Mouse (Mus musculus): ENCODE results near the gene Hspbp1.

Hspbp1 gene

DNA sequence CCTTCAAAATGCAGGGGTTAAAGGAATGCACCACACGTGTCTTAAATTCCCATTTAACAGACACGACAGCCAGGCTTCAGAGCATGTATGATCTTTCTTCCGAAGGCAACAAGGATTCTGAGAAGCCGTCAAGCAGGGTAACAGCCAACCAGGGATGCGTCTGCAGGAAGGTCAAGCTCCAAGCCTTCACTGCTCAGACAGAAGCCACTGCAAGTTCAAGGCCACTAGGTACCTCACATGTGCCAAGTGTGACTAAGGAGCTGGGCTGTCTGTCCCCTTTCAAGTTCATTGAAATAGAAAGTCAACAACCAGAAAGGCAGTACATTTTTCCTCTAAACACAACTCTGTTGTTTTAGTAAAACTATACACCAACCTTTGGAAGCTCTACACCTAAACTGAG lies 18.0 kb downstream of the Hspbp1 start:
- DNase-seq (ENCODE audit: low spot score): no peak

DNA sequence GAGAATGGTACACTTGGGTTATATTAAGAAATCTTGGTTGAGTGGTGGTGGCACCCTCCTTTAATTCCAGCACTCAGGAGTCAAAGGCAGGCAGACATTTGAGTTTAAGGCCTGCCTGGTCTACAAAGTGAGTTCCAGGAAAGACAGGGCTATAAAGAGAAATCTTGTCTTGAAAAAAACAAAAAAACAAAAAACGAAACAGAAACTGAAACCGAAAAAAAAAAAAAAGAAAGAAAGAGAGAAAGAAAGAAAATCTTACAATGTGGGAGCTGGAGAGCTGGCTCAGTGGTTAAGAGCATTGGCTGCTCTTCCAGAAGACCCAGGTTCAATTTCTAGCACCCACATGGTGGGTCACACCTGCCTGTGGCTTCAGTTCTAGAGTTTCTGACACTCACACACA lies 21.1 kb downstream of the Hspbp1 start:
- no peak for DNase-seq (ENCODE audit: low spot score)

DNA sequence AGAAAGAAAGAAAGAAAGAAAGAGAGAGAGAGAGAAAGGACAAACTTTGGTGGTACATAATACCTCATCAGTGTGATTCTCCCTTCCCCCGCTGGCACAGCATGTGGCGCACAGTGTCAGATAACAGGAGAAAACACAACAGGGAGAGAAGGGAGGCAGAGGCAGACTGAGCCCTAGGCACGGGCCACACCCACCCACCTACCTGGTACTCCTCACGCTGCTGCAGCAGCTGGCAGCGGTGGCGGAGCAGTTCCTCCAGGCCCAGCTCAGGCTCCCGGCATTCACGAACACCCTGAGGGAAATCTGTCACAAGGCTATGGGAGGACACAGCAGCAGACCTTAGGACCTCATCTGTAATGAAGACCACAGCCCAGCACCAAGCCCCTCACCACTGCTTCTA lies 21.7 kb downstream of the Hspbp1 start:
- DNase-seq (ENCODE audit: low spot score): no peak

DNA sequence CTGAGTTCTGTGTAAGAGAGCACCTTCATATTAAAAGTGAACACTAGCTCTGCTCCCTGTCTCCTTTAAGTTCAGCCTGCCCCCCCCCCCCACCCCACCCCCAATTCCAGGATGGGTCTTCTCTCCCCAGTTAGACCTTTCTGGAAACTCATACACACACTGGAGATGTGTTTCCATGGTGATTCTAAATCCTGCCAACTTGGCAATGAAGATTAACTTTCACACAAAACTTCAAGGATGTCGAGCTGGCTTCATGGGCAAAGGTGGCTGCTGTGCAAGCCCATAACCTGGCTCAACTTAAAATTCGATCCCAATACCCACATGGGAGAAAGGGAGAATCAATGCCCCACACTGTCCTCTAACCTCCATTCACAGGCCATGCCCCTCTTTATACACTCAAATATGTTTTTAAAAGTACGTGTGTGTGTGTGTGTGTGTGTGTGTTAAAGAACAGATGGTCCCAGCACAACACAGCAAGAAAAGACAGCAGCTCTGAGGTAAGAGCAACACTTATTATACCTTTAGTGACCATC lies 24.9 kb downstream of the Hspbp1 start:
- DNase-seq (ENCODE audit: low spot score): no peak

DNA sequence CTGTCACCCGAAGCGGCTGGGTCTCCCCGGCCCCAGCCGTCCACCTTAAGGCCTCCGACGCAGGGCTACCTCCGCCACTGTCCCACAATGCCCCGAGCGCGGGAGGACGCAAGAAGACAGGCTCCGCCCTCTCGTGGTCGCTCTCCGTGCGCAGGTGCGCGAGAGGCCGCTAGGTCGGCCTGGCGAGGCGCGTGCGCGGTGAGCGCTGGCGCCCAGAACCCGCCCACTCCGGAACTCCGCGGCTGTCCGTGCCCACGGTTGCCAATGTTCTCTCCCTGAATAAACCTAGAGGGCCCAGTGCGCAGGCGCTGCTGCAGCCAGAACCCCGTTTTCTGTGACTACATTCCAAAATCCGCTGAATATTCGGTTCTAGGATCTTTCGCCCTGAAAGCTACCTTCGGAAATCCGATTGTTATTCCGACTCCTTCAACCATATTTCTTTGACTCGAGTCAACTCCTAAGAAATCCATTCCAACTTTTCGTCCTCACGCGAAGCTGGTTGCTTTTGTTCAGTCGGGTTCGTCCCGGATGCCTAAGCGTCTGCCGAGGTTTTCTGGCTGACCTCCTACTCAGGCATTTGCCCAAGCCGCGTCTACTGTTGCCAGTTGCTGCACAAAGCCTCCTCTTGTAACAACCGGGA lies 25.8 kb downstream of the Hspbp1 start, which contains the start of gene Ppp6r1:
Gene Ppp6r1 (minus strand): TSS at position 108 of the 640 bp plus-strand sequence.
- peak; percentile 96 for DNase-seq (ENCODE audit: low spot score)

DNA sequence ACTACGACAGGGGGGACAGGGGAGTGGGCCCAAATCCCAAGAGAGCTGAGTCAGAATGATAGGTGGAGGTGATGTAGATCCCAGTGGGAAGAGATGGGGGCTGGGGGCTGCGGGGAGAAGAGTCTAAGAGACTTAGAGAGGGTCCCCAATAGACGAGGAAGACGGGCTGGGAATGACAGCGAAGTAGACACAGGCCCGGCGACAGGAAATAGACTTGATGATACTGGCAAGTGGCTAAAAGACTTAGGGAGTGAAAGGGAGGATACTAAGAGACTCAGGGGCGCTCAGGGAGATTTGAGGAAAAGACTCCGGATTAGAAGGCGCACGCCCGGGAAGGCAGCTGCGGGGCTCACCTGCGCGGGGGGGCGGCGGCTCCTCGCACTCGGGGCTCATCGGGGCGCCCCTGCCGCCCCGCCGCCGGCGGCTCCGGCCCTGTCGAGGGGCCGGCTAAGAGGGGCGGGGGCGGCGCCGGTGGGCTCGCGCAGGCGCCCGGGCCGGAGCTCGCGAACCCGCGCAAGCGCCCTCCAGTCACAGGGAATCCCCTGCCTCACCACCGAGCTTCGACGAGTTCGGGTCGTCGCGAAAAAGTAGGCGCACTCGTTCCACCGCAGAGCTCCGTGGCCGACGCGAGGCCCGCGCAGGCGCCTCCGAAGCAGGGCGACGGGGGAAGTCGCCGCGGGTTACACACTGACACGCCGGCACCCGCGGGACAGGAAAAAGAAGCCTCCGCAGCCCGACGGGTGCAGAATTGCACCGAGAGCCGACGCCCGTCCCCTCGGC lies 26.6 kb downstream of the Hspbp1 start:
- peak; percentile 56 for DNase-seq (ENCODE audit: low spot score)

DNA sequence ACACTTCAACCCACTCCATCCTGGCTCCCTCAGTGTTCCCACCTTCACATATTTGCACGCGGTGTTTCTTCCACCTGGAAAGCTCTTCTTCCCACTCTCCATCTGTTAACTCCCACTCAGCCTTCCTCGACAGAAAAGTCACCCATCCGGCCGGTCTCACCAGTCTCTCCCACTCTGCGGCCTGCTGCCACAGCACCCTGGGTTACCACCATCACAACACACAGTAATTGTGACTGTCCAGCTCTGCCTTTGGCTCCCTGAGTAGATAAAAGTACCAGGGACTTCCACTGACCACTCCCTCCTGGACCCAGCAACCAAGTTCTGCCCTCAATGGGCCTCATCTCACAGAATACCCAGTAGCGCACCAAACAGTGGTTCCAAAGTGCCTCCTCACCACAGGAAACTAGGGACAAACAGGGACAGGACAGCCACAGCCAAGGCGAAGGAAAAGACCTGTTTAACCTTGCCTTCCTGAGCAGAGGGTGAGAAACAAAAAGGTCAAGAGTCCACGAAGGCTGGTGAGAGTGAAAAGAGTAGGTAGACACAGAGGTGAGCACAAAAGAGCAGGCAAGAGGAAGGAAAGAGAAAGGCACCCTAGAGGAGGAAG lies 27.2 kb downstream of the Hspbp1 start:
- no peak for DNase-seq (ENCODE audit: low spot score)

DNA sequence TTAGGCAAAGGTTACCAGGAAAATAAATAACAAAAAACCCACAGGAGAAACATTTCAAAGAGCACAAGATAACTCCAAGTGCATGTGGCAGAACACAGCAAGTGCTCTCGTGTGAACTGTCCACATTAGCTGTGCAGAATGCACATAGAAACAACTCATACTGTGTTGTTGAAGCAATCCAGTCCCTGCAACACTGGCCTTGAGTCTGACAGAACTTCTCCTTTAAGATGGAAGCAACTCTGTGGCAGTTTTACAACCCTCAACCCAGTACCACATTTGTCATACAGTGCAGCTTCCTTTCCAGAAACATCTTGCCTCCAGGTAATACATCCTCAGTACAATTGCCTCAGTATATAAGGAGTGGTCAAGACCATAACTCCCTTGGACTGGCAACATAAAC lies 28.1 kb downstream of the Hspbp1 start:
- DNase-seq (ENCODE audit: low spot score): no peak

DNA sequence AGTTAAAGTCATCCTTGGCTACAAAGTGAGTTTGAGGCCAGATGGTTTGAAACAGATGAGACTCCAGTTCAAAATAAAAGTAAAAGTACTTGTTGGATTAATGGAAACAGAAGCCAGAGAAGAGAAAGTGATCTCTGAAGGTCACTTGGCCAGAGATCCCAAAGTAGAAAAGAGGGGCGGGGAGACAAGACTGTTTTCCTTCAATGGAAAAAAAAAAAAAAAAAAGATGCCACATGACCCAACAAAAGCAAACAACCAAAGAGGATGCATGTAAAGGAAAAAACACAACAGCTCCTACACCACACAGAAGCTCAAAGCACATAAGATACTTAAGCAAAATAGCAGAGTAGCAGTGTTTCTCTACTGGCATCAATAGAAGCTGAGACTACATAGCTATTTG lies 29.0 kb downstream of the Hspbp1 start:
- DNase-seq (ENCODE audit: low spot score): no peak

DNA sequence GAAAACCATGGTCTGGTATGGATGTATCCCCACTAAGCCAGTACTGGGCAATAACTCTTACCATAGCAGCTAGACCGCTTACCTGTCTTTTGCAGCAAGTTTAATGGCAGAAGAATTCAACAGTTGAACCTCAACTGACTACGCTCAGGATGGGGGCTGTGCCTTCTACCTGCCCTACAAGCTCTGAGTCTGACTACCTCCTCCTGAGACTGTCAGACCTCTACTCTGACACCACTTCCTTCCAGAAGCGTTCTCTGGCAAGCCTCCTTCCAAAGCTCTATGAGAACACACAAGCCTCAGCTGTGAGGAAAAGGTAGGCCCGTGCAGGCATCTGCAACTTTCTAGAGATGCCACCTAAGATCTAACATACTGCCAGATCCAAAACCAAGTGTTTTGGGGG lies 29.5 kb downstream of the Hspbp1 start:
- DNase-seq (ENCODE audit: low spot score): no peak

DNA sequence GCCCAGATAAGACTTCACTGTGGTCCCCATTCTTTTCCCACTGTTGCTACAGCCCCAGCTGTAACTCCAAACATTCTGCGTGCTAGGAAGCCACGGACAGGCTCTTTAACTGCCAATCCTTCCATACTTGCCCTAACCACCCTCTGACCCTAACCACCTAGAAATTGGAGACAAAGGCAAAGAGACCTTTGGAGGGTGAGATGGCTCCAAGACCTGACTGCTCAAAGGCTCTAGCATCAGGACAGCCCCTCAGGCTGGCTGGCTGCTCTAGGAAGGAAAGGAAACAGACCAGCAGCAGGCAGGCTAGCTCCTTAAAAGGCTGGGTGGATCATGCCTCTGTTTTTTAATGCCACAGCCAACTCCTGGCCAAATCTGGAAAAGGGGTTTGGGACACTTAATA lies 30.6 kb downstream of the Hspbp1 start:
- DNase-seq (ENCODE audit: low spot score): no peak

DNA sequence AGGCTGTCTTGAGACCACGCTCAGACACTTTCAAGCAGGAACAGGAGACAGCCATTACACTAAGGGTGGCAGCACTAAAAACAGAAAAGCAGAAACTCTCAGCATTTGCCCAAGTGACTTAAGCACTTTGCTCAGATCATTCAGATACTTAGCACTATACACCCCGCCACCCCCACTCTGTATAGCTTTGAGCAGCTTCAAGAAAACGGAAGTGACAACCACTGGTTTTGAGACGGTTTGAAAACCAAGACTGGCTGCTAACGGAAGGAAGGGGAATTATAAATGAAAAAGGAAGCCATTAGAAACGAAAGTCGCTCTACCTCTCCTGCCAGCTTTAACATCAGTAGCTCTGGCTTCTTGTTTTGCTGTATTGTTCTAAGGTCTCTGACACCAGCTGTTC lies 31.1 kb downstream of the Hspbp1 start:
- no peak for DNase-seq (ENCODE audit: low spot score)

DNA sequence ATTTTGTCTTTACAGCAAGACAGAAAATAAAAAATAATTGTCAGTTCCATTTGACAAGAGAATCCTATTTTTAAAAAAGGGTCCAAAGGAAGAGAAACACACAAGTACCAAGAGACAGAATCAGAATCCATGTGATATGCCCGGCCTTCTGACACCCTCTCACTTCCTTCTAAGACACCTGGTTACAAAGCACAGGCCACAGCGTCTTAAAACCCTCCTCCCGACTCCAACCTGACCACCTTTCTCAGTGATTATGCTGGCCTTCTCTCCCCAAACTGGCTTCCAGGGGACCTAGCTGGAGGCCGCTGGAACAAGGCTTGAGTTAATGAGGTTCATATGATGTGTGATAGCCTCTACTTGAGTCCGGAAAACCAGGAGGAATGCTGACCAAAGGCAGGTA lies 31.5 kb downstream of the Hspbp1 start:
- DNase-seq (ENCODE audit: low spot score): no peak

DNA sequence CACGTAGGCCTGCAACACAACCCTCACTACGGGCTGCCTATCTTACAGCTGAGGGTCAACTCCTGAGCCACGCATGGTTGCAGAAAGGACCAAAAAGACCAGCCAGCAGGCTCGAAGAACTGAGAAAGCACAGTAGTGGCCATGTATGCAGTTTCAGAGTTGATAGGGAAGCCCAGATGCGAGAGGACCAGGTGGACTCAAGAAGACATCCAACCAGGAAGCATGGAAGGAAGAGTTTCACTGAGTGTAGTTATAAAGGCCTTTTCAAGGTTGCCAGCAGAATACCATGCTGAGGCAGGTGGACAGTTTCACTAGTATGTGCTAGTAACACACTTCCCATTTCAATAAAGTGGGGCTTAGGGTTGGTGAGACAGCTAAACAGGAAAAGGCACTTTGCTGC lies 32.1 kb downstream of the Hspbp1 start:
- DNase-seq (ENCODE audit: low spot score): no peak

DNA sequence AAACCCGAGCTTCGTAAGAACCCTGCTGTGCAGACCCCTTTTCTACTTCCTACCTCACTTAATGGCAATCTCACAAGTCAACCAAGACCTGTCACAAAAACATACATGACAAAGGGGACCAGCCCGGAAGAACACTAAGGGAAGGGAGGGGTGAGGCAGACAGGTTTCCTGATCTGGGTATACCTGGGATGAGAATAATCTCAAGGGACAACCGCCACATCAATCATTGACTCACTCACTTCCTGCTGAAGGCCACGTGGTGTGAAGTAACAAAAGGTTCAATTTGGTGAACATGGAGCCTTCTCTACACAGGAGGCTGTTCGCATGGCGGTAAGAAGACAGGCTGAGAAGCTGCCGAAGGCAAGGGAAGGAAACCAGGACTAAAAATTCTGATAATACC lies 33.3 kb downstream of the Hspbp1 start:
- no peak for DNase-seq (ENCODE audit: low spot score)

DNA sequence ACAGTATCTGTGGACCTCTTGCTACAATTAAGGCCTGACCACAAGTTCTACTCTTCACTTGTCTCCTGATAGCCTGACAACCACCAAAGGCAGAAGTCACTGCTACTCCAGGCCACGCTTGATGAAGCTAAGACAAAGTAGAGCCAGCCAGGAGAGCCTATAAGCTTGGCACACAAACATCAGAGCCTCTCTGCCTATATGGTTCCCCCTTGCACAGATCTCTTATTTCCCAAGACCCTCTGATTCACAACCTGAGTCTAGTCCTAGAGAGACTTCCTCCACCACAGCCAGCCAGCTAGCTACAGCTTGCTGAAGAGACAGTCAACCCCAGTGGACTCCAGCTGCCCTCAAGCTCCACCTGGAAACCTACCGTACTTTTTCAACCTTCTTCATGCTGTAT lies 36.9 kb downstream of the Hspbp1 start:
- DNase-seq (ENCODE audit: low spot score): no peak

DNA sequence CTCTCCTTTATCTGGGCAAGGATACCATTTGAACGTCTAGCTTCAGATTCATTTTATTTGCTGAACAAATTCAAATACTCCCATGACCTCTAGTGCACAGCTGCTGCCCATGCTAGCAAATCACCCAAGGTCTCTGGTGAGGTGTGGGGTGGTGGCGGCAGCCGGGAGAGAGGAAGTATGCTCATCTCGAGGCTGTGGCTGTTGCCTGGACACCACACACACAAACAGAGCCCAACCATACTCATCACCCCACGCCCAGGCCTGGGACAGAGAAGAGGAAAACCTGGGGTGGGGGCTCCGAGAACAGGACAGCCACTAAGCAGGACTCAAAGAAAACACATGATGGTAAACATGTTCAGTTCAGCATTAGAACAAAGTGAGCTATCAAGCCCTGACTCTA lies 37.6 kb downstream of the Hspbp1 start:
- DNase-seq (ENCODE audit: low spot score): no peak

DNA sequence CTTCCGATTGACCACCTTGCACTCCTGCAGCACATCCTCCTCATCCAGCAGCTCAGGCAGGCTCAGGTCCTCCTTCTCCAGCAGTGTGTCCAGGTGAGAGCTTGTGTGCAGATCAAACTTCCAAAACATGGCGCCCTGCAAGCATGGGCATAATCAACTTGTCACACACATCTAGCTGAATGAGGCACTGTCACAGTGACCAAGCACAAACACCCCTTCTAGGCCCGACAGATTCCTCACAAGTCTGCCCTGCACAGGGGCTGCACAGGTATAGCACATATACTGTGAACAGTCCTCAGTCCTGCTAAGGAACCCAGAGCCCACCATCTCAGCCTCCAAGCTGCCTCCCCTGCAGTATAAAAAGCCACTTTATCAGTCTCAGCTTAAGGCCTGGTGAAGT lies 38.1 kb downstream of the Hspbp1 start:
- no peak for DNase-seq (ENCODE audit: low spot score)

DNA sequence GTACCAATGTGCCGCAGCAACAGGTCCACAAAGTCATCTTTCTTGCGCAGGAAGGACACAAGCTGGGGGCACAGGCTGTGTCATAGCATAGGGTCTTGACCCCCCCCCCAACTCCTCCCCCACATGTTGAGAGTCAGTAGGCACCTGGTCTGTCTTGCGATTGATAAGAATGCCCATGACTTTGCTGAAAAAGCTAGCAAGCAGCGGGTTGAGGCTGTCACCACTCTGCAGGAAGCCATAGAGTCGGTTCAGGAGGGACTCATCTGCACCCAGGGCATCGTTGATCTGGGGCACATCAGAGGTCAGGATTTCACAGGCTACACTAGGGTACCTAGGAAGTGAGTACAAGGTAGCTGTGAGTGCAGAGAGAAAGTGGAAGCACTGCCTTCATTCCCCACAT lies 41.6 kb downstream of the Hspbp1 start:
- DNase-seq (ENCODE audit: low spot score): no peak

DNA sequence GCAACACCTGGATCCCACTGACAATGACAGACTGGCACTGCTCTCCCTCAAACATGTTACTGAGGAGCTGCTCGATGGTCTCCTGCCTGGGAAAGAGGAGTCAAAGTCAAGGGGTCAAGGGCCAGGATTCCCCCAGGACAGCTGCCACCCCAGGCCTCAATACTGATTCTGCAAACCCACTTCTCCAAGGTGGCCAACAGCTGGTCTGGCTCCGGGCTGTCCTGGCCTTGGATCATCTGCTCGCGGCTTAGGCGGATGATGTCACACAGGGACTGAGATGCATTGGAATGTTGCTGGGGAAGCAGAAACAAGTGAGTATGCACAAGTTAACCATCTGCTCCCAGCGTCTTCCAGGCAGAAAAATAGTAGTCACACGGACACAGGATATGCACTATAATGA lies 42.9 kb downstream of the Hspbp1 start:
- no peak for DNase-seq (ENCODE audit: low spot score)

DNA sequence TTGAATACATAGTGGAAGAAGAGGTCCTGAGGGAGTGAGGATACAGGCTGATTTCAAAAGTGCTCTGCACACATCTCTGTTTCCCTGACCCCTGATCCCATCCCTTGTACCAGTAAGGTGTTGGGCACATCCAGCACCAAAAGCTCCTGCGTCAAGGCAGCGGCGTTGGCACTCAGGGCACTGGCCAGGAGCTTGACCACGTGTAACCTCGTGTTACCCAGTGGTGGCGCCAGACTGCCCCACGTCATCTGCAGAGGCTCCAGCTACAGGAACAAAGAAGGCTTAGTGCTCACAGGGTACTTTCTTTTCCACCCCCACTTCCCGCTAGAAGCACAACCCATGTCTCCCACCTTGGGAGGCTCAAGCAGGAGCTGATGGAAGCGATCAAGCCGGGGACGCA lies 43.7 kb downstream of the Hspbp1 start:
- no peak for DNase-seq (ENCODE audit: low spot score)

DNA sequence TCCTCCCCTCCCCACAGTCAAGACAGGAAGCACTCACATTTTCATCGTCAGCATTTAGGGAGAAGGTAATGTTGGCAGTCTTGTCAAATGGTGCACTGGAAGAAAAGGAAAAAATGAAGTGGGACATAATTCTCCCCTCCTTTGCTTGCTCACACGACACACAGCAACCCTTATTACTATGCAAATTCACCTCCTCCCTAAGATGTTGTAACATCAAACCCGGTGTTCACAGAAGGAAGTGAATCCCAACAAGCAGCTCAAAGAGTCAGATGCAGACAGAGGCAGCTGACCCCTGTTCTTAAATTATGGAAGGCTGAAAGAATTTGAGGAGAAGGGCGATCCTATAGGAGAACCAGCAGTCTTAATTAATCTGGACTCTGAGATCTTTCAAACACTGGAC lies 48.7 kb downstream of the Hspbp1 start:
- DNase-seq (ENCODE audit: low spot score): no peak

DNA sequence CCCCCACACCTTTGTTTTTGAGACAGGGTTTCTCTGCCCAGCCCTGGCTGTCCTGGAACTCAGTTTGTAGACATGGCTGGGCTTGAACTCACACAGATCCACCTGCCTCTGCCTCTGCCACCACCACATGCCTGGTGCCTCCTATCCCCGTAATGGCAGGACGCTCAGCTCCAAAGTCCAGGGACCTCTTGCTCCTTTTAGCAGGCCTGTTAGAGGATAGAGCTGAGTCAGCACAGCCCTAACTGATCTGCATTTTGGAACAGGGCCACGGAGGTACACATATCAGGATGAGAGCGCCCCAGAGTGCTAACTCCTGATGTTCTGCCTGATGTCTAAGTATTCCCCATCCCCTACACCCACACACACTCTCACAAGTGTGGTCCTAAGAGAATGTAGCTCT lies 53.8 kb downstream of the Hspbp1 start, which contains the start of gene Tmem86b:
Gene Tmem86b (minus strand): TSS at position 392 of the 400 bp plus-strand sequence.
- DNase-seq (ENCODE audit: low spot score): no peak
